Mouse (Mus musculus) spleen, postnatal 36 days (tissue): ENCODE measurements around the gene Cab39l.

Experiments
- DNase-seq, 2 experiments: peaks; one replicate each; pipeline ENCODE4 v3.0.0; 2022; ENCODE audit warnings: low spot score in 2 of 2, mixed read lengths in 1 of 2

Cab39l gene

DNA sequence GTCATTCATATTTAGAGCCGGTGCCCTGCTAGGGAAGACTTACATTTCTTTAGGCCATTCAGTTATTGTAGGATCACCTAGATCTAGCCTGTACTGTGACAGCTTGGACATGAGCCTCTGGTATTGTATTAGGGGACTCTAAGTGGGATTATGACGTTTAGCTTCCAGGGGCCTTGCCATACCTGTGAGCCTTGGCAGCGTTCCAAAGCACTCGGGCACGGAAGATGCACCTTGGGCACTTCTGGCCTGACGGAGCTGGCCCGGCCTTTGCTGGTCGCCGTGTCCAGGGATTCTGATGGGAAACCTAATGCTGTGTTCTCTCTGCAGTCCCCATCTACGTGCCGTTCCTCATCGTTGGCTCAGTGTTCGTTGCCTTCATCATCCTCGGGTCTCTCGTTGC is 188.5 kb downstream of the Cab39l start:
- DNase-seq = no peak

- no peak for DNase-seq
Observed at GRCm38 (mm10) chr14:59630096-59630495, 189.3 kb downstream of the Cab39l start.

DNA sequence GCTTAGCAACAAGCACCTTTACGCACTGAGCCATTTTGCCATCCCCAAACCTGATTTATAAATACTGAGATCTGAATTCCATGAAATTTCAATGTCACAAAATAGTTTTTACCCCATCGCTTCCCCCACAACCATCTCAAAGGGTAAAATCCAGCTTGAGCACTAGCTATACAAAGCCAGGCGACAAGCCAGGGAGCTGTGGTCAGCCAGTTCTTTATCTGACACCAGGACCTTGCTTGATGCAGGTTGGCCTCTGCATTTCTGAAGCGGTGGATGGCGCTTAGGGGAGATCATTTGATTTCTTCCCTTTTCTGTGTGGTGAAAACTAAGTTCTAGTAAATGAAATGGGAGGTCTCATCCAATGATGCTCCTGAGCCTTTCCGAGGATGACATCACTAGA is 191.3 kb downstream of the Cab39l start:
- DNase-seq = no peak

- DNase-seq = no peak
Observed at GRCm38 (mm10) chr14:59633295-59633898, 192.6 kb downstream of the Cab39l start.

DNA sequence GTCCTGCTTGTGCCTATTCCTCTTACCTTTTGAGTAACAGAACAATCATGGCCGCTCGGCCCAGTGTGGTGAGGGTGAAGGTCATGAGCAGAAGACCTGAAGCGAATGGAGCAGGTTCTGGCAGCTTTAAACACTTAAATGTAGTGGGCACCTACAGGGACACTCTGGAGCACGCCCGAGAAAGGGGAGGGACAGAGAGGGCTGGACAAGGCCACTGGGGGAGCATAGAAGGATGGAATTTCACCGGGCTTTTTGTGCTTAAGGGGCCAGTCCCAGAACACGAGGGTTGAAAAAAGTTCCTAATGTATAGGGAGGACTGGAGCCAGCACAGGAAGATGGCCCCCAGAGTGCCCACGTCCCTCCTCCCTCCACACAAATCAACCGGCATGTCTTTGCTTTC is 193.2 kb downstream of the Cab39l start:
- no peak for DNase-seq
